Mouse (Mus musculus) liver, embryonic 14.5 days (tissue): Measurements from ENCODE around the gene Chrnd.

Experiments used
- CTCF ChIP-seq: IDR thresholded peaks from 2 replicates; pipeline ENCODE4 v1.5.1; 2016; ENCODE audit warnings: antibody characterized with exemption, low read depth, control low read depth
- EP300 ChIP-seq: IDR thresholded peaks from 2 replicates; pipeline ENCODE4 v1.6.1; 2016; ENCODE audit warnings: antibody characterized with exemption, low read depth

DNA sequence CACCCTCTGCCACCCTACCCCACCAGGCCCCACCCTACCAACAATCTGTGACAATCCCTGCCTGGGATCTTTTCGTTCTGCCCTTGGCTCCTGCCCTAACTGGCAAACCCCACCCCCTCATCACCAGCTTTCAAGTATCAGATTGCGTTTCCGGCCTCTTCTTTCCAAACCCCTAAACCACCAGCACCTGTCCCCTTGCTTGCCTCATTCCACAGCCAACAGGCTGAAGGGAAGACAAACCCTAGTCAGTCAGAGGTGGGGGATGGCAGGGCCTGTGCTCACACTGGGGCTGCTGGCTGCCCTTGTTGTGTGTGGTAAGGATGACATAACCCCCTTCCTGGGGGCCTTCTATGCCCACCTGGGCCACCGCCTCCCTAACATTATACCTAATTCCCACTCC is at the start of gene Chrnd:
- TF ChIP-seq CTCF (no peak), EP300 (no peak)
